In the genomic region with DNA sequence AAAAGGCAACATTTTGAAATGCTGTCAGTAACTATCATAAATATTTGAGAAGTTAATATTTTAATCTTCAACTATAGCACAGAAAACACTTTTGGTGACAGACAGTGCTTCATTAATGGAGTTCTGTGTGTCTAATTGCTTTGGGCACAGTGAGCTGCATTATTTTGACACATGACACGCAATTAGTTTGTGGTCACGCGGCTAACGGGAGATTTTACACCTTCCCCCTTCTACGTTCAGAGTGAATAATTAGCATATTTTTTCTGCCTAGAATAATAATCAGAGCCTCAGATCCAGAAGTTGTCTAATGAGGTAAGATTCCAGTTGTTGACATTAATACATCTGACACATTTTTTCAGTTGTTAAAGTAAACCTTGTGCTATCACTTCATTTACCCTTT, we compare ENCODE assay signal across 22 mouse cellular contexts.
"Had no signal": no experiment of that assay in that cellular context is flagged by ENCODE, and none has a peak within 500 bp of the region (broad histone marks: within the 10 kb centered on the region; RNA-seq: fewer than 3 reads in every experiment).

No protein-coding gene starts in this region.

- H3K27me3 ChIP-seq: kidney, embryonic 15.5 days; limb, embryonic 12.5 days; limb, embryonic 15.5 days; liver, embryonic 12.5 days; liver, embryonic 15.5 days; lung, embryonic 15.5 days; megakaryocyte, embryonic 14.5 days; stomach, embryonic 15.5 days had no signal

- H3K4me3 ChIP-seq: kidney, embryonic 15.5 days; left cerebral cortex, adult 2 months; limb, embryonic 12.5 days; limb, embryonic 15.5 days; liver, embryonic 12.5 days; liver, embryonic 15.5 days; lung, embryonic 15.5 days; megakaryocyte, embryonic 14.5 days; midbrain, embryonic 10.5 days; stomach, embryonic 15.5 days had no signal

- H3K4me2 ChIP-seq: kidney, embryonic 15.5 days; limb, embryonic 12.5 days; limb, embryonic 15.5 days; liver, embryonic 12.5 days; liver, embryonic 15.5 days; lung, embryonic 15.5 days; stomach, embryonic 15.5 days had no signal

- H3K4me1 ChIP-seq: kidney, embryonic 15.5 days; limb, embryonic 12.5 days; limb, embryonic 15.5 days; liver, embryonic 12.5 days; liver, embryonic 15.5 days; lung, embryonic 15.5 days; megakaryocyte, embryonic 14.5 days; midbrain, embryonic 10.5 days; stomach, embryonic 15.5 days had no signal

- H3K9ac ChIP-seq: kidney, embryonic 15.5 days; limb, embryonic 12.5 days; limb, embryonic 15.5 days; liver, embryonic 12.5 days; liver, embryonic 15.5 days; lung, embryonic 15.5 days; stomach, embryonic 15.5 days had no signal

- H3K9me3 ChIP-seq: kidney, embryonic 15.5 days; limb, embryonic 12.5 days; limb, embryonic 15.5 days; liver, embryonic 12.5 days; liver, embryonic 15.5 days; lung, embryonic 15.5 days; megakaryocyte, embryonic 14.5 days; midbrain, embryonic 10.5 days; stomach, embryonic 15.5 days had no signal

- H3K36me3 ChIP-seq: kidney, embryonic 15.5 days; limb, embryonic 12.5 days; limb, embryonic 15.5 days; liver, embryonic 12.5 days; liver, embryonic 15.5 days; lung, embryonic 15.5 days; midbrain, embryonic 10.5 days; stomach, embryonic 15.5 days had no signal

- DNase-seq: kidney, adult 11 months; kidney, adult 8-10 months; kidney, postnatal 10 days; kidney, postnatal 36 days; layer of hippocampus, postnatal 36 days; left cerebral cortex, postnatal 4 days; lung, adult 18-20 months; lung, postnatal 10 days; lung, postnatal 36 days; right cerebral cortex, postnatal 25 days; spleen, adult 18-20 months; thymus, postnatal 25 days had no signal

- H3K27ac ChIP-seq: kidney, embryonic 15.5 days; left cerebral cortex, adult 2 months; limb, embryonic 12.5 days; limb, embryonic 15.5 days; liver, embryonic 12.5 days; liver, embryonic 15.5 days; lung, embryonic 15.5 days; midbrain, embryonic 10.5 days; stomach, embryonic 15.5 days had no signal

- ATAC-seq: liver, embryonic 12.5 days had no signal
